Mouse (Mus musculus): ENCODE measurements around the gene Teddm1a. TPM values are rescaled to one million over a fixed set of nuclear protein-coding genes. Genes with fewer than 3 reads are reported as not detected.

Gene Teddm1a
- total and polyA plus RNA-seq, 3 experiments: 0.16 TPM; not detected in 2

- Histone ChIP-seq H3K9me3 (replicated peaks) (no peaks in the 10 kb centered on the region), H3K4me1 (ENCODE audit: insufficient read depth, low read depth, low read length) (peaks cover 29% of the 10 kb centered on the region), H3K27me3 (ENCODE audit: insufficient read depth, low read length) (peaks cover 13% of the 10 kb centered on the region; the same call in 1 of the 2 replicates), H3K36me3 (replicated peaks) (peaks cover 4% of the 10 kb centered on the region), H3K4me3 (ENCODE audit: low read depth, low read length) (no peak overlapping the region)
- DNase-seq (ENCODE audit: low spot score) (no peak), ATAC-seq (ENCODE audit: extremely low read depth, insufficient number of reproducible peaks, low FRiP score, poor library complexity, severe bottlenecking) (no peak)
- TF ChIP-seq GATA2 (IDR thresholded peaks at IDR 0.05; ENCODE audit: borderline replicate concordance, low read depth, low read length): no peak
- no peak for TF ChIP-seq GATA1 (IDR thresholded peaks at IDR 0.05; ENCODE audit: borderline replicate concordance, low read length)
- TF ChIP-seq TAL1 (conservative IDR thresholded peaks at IDR 0.05; ENCODE audit: low read depth, low read length): no peak
- no peak for TF ChIP-seq CTCF (IDR thresholded peaks at IDR 0.05; ENCODE audit: low read depth, low read length)
- TF ChIP-seq POLR2AphosphoS5 (IDR thresholded peaks at IDR 0.05; ENCODE audit: insufficient replicate concordance, low read depth, low read length): no peak
Observed at GRCm38 (mm10) chr1:153897196-153897595, 5.7 kb downstream of the Teddm1a start.

GRCm38 (mm10) chr1:153898989-153899730, 7.6 kb downstream of the Teddm1a start:
- peak overlapping the region; percentile 96 for H3K4me3 ChIP-seq (ENCODE audit: low read depth, low read length)
- peaks cover 4% of the 10 kb centered on the region; the same call in 1 of the 2 replicates for H3K27me3 ChIP-seq (ENCODE audit: insufficient read depth, low read length)
- H3K36me3 ChIP-seq (replicated peaks): peaks cover 23% of the 10 kb centered on the region
- H3K9me3 ChIP-seq (replicated peaks): no peaks in the 10 kb centered on the region
- no peak for TF ChIP-seq GATA1 (IDR thresholded peaks at IDR 0.05; ENCODE audit: borderline replicate concordance, low read length)
- TF ChIP-seq GATA2 (IDR thresholded peaks at IDR 0.05; ENCODE audit: borderline replicate concordance, low read depth, low read length): no peak
- no peak for TF ChIP-seq TAL1 (conservative IDR thresholded peaks at IDR 0.05; ENCODE audit: low read depth, low read length)
- no peak for TF ChIP-seq POLR2AphosphoS5 (IDR thresholded peaks at IDR 0.05; ENCODE audit: insufficient replicate concordance, low read depth, low read length)
- no peak for TF ChIP-seq CTCF (IDR thresholded peaks at IDR 0.05; ENCODE audit: low read depth, low read length)
- no peak for DNase-seq (ENCODE audit: low spot score)
- peaks cover 35% of the 10 kb centered on the region for H3K4me1 ChIP-seq (ENCODE audit: insufficient read depth, low read depth, low read length)
- no peak for ATAC-seq (ENCODE audit: extremely low read depth, insufficient number of reproducible peaks, low FRiP score, poor library complexity, severe bottlenecking)

DNA sequence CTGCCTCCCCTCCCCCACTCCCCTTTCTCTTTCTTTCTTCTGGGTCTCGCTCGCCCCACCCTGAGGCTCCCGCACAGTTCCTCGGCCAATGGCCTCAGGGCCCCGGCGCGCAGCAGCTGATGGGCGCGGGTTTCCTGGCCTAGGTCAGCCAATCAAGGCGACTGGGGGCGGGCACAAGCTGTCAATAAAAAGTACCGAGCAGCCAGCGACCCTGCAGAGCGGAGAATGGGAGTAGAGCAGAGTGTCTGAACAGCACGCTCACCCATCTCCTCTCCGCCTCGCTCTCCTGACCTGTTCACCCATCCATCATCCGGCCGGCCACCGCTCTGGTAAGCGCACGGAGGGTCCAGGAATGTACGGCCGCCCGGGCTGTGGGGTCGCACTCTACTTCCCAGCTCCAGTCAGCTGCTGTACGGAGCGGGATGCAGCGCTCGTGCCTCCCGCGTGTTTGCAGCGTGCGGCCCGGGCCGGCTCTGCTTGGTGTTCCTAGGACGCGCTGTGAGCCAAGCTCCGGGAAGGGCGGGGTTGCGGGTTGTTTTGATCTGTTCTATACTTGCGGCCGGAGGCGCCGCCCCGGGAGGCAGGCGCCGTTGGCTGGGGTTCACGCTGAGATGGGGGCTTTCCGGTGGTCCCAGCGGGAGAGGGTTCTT, 8.3 kb downstream of the Teddm1a start, which contains the start of the genes Glul and Teddm2:
Gene Glul (plus strand): TSS at position 214 of the 650 bp plus-strand sequence.
Gene Teddm2 (minus strand): TSS at position 498 of the 650 bp plus-strand sequence.
- ATAC-seq (ENCODE audit: extremely low read depth, insufficient number of reproducible peaks, low FRiP score, poor library complexity, severe bottlenecking) (peak; percentile 93), DNase-seq (ENCODE audit: low spot score) (peak; percentile 88)
- TF ChIP-seq GATA2 (IDR thresholded peaks at IDR 0.05; ENCODE audit: borderline replicate concordance, low read depth, low read length) (no peak), POLR2AphosphoS5 (IDR thresholded peaks at IDR 0.05; ENCODE audit: insufficient replicate concordance, low read depth, low read length) (peak; percentile 96)
- Histone ChIP-seq H3K36me3 (replicated peaks) (peaks cover 30% of the 10 kb centered on the region), H3K4me1 (ENCODE audit: insufficient read depth, low read depth, low read length) (peaks cover 35% of the 10 kb centered on the region), H3K27me3 (ENCODE audit: insufficient read depth, low read length) (peaks cover 4% of the 10 kb centered on the region; the same call in 1 of the 2 replicates), H3K9me3 (replicated peaks) (no peaks in the 10 kb centered on the region), H3K4me3 (ENCODE audit: low read depth, low read length) (peak within 1 kb of the TSS; percentile 96)

DNA sequence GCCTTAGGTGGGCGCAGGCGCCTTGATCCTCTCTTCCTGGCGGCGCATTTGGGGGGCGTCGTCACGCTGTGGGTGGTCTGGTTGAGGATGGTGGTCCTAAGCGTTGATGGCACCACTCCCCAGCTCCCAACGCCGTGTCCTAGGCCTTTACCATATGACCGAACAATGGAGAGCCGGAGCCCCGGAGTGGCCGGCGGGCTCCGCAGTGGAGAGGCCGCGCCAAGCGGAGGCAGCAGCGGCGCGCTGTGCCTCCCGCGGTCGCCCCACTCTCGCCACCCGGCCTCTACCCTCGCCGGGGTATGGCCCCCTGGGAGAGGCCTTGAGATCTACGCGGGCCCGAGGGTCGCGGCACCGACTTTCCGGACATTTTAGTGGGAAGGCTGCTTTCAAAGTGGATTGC, 8.8 kb downstream of the Teddm1a start:
- Histone ChIP-seq H3K36me3 (replicated peaks) (peaks cover 35% of the 10 kb centered on the region), H3K27me3 (ENCODE audit: insufficient read depth, low read length) (peaks cover 4% of the 10 kb centered on the region; the same call in 1 of the 2 replicates), H3K4me3 (ENCODE audit: low read depth, low read length) (peak overlapping the region; percentile 96), H3K9me3 (replicated peaks) (no peaks in the 10 kb centered on the region), H3K4me1 (ENCODE audit: insufficient read depth, low read depth, low read length) (peaks cover 35% of the 10 kb centered on the region)
- ATAC-seq (ENCODE audit: extremely low read depth, insufficient number of reproducible peaks, low FRiP score, poor library complexity, severe bottlenecking): no peak
- no peak for TF ChIP-seq CTCF (IDR thresholded peaks at IDR 0.05; ENCODE audit: low read depth, low read length)
- no peak for TF ChIP-seq GATA2 (IDR thresholded peaks at IDR 0.05; ENCODE audit: borderline replicate concordance, low read depth, low read length)
- TF ChIP-seq GATA1 (IDR thresholded peaks at IDR 0.05; ENCODE audit: borderline replicate concordance, low read length): no peak
- TF ChIP-seq TAL1 (conservative IDR thresholded peaks at IDR 0.05; ENCODE audit: low read depth, low read length): no peak
- peak; percentile 9 for DNase-seq (ENCODE audit: low spot score)

DNA sequence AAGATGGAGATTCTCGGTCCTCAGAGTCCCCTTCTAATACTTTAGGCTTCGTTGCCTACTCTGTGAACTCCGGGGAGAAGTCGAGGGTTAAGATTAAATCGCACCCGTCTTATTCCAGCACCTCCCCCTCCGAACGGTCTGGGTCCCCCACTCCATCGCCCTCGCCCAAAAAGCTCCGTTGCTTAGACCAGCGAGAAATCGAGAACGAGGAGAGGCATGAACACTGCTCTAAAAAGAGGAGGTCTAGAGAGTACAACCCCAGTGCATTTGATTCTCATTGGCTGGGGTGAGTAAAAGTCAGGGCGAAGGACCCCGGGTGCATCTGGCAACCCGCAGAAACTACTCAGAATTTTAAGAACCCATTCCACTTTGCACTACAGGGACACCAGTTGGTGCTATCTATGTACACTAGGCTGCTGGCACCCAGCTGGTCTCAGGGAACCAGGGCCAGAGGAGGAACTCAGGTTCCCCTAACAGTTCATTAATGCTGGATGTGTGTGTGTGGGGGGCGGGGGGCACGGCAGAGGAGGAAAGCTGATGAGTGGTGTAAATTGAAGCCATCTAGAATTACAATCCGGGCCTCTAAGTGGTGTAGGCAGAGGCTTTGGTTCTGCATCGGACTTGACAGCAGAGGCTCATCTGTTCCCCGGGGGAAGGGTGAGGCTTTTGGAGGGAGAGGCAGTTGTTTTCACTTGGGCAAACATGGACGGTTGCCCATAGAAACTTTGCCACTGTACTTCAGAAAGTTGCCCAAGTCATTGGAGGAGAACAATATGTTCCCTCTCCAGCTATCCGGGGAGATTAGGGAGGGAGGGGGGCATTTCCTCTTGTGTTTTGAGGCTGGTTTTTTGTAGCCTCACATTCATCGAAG, 9.6 kb downstream of the Teddm1a start:
- Histone ChIP-seq H3K4me1 (ENCODE audit: insufficient read depth, low read depth, low read length) (peaks cover 35% of the 10 kb centered on the region), H3K4me3 (ENCODE audit: low read depth, low read length) (peak overlapping the region; percentile 96), H3K36me3 (replicated peaks) (peaks cover 42% of the 10 kb centered on the region), H3K27me3 (ENCODE audit: insufficient read depth, low read length) (peaks cover 4% of the 10 kb centered on the region; the same call in 1 of the 2 replicates), H3K9me3 (replicated peaks) (no peaks in the 10 kb centered on the region)
- peak; percentile 26 for DNase-seq (ENCODE audit: low spot score)
- no peak for ATAC-seq (ENCODE audit: extremely low read depth, insufficient number of reproducible peaks, low FRiP score, poor library complexity, severe bottlenecking)
- TF ChIP-seq GATA2 (IDR thresholded peaks at IDR 0.05; ENCODE audit: borderline replicate concordance, low read depth, low read length) (no peak), CTCF (IDR thresholded peaks at IDR 0.05; ENCODE audit: low read depth, low read length) (no peak), TAL1 (conservative IDR thresholded peaks at IDR 0.05; ENCODE audit: low read depth, low read length) (no peak), GATA1 (IDR thresholded peaks at IDR 0.05; ENCODE audit: borderline replicate concordance, low read length) (no peak), POLR2AphosphoS5 (IDR thresholded peaks at IDR 0.05; ENCODE audit: insufficient replicate concordance, low read depth, low read length) (no peak)

Measured in G1E (cell line).